Mouse (Mus musculus) mouse trophoblast stem cell (cell line): ENCODE measurements around the gene Gss.
"Not testable (repeated sequence)": the region's sequence is repeated elsewhere in the genome, so short reads cannot be mapped to it uniquely, and the experiment has no call there.

Source experiments
- in situ Hi-C, 2 experiments: fragments of 300-500 bp; cut with MseI, MboI; formaldehyde crosslinking; loops; 2 replicates in 1 of 2; 3 replicates in 1 of 2; pipeline ENCODE4 v1.15.1; 2025

The Gss gene

DNA sequence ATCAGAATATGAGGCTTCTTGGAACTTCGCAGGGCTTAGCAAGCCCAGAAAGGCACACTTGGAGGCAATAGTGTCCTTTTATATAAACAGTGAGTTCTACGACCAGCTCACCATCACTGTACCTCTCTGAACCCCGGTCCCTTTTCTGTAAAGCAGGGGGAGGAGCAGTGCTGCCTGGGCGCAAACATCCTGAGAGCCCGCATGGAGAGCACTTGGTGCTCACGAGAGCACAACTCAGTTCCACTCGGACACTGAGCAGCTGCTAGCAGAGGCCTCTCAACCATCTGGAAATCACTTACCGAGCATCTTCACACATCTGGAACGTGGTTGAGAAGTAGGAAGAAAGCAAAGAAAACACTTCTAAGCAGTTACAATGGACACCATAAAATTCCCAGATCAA, 16.0 kb downstream of the Gss start:
- in situ Hi-C loops: loop anchor here in 1 of 2 experiments (5.0 kb wide), 1 partner anchor 59 kb away; the partner anchor contains the start of genes Acss2 and Ggt7

DNA sequence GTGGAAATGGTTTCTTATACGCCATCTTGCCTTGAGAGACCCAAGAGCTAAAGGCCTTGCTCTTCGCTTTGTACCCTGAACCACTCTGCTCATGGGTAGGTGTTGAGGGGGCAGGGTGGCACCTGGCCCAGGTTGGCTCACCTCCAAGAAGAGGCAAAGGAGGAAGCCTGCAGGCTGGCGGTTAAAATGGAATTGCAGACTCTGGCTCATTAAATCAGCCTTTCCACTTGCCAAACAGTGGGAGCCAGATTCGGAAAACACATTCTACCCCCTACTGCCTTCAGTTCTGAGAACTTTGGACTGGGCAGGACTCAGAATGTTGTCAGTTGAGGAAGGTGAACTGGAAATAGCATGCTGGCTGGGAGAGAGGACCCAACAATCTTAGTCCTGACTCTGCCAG, 17.9 kb downstream of the Gss start:
- in situ Hi-C loops: loop anchor here in 1 of 2 experiments (5.0 kb wide), 1 partner anchor 57 kb away; the partner anchor contains the start of genes Acss2 and Ggt7

- in situ Hi-C loops: no loop called here
Observed at GRCm38 (mm10) chr2:155573996-155574395, 18.6 kb downstream of the Gss start.

- in situ Hi-C loops: no loop called here
Observed at GRCm38 (mm10) chr2:155573001-155573400, 19.6 kb downstream of the Gss start.

DNA sequence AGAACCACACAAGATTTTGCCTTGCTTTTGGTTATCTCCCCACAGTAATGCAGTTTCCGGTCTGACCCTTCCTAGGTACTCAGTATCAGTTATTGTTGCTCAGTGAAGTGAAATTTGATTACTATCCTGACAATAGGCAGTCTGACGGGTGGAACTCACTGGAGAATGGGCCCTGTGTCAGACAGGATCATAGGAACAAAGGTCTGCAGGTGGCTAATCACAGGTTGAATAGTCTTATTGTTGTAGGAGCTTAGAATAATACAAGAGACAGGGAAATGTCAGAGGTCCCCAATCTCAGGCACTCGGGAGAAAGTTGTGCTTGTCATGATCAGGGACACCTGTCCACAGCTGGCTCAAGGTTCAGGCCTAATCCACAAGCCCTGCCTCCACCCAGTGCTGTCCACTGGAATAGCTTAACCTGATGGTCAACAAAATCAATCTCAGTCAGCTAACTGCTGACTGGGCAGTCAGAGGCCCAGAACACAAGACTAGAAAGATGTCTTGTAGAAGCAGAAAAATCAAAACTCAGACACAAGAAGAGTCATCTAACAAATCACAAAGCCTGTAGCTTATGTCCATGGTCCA, 23.3 kb downstream of the Gss start:
- in situ Hi-C loops: no loop called here

DNA sequence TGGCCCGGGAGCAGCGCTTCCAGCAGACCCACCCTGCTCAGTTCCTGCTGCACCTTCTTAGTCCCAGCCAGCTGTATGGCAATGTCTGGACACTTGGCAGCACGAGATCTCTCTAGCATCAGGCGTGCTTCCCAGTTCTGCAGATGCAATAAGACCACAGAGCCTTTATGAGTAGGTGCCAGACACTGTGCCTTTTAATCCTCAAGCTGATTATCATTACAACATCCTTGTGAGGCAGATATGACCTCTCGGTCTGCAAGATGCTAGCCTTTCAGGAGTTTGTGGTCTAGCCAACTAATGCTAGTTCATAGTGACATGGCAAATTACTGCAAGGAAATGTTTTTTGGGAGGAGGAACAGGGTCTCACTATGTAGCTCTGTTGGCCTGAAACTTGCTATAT, 24.9 kb downstream of the Gss start:
- in situ Hi-C loops: no loop called here

- in situ Hi-C loops: no loop called here
Observed at GRCm38 (mm10) chr2:155562934-155563333, 29.7 kb downstream of the Gss start.

DNA sequence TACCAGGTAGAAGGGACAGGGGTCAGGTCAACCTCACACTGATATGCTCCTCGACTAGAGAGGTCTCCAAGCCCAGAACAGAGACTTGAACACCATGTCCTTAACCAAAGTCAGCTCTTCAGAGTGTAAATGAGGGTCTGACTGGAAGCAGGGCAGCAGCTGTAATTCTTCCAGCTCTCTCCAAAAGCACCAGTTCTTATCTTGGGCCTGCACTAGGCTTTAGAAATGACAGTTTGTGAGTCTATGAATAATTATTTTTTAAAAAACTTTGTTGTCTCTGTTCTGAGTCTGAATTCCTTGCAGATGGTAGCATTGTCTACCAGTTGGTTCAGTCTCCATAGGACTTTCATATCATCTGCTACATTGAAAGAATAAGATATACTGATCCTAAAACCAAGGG, 30.4 kb downstream of the Gss start:
- in situ Hi-C loops: no loop called here

- in situ Hi-C loops: no loop called here
Observed at GRCm38 (mm10) chr2:155554426-155554985, 38.1 kb downstream of the Gss start.

DNA sequence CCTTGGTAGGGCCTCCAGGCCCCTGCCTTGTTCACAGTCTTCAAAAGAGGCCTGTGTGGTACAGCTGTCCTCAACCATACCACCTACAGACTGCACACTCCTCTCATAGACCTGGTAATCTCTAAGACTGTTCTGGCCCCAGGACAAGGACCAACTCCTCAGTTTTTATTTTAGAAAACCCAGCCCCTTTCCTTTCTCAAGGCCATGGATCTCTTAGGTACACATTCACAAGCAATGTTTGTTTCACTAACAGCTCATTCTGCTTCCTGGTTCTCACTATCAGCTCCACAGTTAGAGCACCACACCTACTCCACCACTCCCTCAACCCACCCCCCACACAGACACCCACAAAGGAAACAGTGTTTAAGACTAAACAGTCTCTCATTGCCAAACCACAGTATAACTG, 39.7 kb downstream of the Gss start:
- in situ Hi-C loops: no loop called here

DNA sequence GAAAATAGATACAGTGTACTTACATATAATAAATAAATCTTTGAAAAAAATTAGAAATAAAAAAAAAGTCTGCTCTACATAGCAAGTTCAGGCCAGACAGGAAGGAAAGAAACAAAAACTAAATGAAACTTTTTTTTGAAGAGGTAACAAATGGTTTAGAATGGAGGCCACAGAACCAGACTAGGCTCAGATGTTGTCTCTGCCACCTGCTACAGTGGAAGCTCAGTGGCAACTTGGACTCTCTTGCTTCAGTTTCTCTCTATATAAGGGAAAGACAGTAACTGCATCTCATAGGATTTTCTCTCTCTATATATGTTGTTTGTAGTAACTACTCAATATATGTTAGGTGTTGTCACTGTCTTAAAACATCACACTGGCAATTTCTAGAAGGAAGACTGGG, 40.3 kb downstream of the Gss start:
- in situ Hi-C loops: no loop called here

- in situ Hi-C loops: no loop called here
Observed at GRCm38 (mm10) chr2:155546955-155547354, 45.7 kb downstream of the Gss start.

DNA sequence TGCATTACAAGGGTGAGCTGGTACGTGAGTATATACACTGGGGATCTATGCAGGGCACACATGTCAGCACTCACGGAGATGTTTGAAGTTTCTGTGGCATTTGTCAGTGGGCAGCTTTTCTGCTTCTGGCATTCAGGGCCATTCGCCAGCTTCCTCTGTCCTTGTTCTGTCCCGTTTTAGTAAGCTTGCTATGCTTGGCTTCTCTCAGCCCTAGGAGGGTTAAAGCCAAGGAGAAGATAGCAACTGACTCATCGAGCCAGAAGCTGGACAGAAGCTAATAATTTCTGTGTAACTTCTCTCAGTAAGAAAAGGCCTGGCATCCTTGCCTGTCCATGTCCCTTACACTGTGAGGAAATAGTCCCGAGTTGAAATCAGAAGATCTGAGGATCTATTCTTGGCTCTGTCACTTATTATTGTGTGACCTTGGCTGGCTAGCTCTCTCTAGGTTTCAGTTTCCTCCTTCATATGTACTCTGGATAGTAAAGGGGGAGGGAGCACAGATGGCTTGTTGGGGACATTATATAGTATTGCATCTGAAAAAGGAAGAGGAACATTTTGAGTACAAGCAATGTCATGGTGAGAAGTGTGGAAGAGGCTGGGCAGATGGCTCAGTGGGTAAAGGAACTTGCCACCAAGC, 51.7 kb downstream of the Gss start:
- in situ Hi-C loops: no loop called here

DNA sequence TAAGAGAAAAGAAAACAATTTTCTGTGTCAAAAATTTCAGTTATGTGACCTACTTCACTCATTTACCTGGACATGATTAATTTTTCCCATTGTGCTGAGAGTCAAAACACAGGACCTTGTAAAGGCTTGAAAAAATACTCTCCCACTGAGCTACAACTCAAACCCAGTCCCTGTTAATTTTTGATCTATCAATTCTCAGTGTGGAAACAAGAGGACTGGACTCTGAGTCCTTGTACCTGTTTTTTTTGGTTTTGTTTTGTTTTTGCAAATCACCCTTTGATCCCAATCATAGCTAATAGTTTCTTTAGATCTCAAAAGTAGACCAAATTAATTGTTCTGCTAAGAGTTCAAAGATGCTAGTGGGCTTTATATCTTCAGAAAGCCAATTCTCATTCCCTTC, 52.9 kb downstream of the Gss start:
- in situ Hi-C loops: no loop called here

DNA sequence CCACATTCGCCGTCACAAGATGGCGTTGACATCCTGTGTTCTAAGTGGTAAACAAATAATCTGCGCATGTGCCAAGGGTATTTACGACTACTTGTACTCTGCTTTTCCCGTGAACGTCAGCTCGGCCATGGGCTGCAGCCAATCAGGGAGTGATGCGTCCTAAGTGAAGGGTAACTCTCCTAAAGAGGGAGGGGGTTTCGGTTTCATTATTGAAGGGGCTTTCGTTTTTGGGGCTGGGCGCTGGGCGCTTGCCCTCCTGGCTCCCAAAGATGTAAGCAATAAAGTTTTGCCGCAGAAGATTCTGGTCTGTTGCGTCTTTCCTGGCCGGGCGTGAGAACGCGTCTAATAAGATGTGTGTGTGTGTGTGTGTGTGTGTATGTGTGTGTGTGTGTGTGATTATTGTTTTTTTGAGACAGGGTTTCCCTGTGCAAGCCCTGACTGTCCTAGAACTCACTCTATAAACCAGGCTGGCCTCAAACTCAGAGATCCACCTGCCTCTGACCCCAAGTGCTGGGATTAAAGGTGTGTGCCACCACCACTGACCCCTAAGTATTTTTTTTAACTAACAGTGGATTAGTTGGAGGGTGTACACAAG, 54.0 kb downstream of the Gss start:
- in situ Hi-C loops: not testable (repeated sequence)

DNA sequence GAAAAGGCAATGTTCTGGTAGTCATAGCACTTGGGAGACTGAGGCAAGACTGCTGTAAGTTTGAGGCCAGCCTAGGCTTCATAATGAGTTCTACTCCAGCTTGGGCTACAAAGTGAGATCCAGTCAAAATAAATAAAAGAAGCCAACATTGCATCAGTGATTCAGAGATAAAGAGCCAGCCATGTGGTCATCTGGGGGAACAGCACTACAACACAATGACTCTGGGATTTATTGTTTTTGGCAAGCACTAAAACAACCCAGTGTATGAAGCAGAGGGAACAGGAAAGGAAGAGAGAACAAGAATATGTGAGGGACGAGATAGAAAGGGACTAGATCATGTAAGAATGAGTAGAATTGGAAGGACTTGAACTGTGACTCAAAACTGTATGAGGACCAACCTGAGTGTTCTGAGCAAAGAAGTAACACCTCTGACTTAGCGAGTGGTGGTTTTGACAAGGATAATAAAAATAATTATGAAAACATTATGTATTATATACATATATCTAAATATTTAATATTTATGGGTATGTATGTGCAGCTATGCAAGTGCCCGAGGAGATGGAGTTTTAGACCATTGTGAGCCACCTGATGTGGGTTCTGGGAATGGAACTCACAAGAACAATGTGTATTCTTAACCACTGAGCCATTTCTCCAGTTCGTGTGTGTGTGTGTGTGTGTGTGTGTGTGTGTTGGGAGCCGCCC, 54.7 kb downstream of the Gss start:
- in situ Hi-C loops: no loop called here

DNA sequence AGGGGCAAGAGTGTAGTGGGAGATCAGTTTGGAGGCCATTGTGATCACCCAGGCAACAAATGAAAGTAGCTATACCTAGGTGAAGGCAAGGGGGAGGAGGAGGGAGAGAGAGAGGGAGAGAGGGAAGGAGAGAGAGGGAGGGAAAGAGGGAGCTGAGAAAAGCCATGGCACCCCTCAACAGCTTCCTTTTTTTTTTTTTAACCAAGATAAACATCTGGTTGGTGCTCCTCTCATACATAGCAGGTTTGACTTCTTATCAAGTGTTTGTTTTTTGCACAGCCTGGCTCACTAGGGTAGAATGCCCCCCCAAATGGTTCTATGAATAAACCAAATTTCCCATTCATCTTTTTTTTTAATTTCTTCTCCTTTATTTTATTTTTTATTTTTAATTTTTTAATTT, 56.3 kb downstream of the Gss start:
- in situ Hi-C loops: no loop called here

- in situ Hi-C loops: loop anchor here in 1 of 2 experiments (10.0 kb wide), 1 partner anchor 57 kb away; no protein-coding TSS in a partner anchor
Observed at GRCm38 (mm10) chr2:155527367-155527766, 65.2 kb downstream of the Gss start.

DNA sequence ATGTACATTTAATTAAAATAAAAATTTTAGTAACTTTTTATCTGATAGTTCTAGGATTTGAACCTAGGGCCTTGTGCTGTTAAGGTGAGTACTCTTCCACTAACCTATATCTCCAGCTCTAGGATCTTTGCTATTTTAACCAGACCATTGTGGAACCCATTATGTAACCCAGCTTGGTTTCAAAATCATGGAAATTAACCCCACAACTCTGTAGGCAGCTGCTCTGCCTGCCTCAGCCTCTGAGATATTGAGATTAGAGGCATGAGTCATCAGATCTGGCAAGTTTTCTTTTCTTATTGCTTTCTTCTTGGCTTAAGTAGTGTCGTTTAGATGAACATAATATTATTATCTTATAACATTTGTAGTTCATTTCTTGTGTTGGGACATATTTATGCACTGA, 68.2 kb downstream of the Gss start:
- in situ Hi-C loops: loop anchor here in 1 of 2 experiments (10.0 kb wide), 1 partner anchor 60 kb away; no protein-coding TSS in a partner anchor

DNA sequence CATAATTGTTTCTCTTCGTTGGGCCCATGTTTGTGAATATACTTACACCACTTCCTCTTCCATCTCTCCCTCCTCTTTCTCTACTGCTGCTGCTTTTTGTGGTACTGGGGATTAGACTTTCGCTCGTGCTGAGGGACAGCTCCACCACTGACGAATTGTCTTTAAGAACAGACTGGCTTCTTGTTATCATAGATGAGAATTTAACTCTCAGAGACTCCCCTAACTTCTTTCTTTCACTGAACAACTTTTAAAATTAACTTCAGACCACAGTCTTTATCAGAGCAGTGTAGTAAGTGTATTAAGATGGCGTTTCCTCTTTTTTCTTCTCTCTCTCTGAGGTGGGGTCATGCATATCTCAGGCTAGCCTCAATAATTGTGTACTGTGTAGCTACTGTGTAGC, 68.9 kb downstream of the Gss start:
- in situ Hi-C loops: loop anchor here in 1 of 2 experiments (10.0 kb wide), 1 partner anchor 61 kb away; no protein-coding TSS in a partner anchor

DNA sequence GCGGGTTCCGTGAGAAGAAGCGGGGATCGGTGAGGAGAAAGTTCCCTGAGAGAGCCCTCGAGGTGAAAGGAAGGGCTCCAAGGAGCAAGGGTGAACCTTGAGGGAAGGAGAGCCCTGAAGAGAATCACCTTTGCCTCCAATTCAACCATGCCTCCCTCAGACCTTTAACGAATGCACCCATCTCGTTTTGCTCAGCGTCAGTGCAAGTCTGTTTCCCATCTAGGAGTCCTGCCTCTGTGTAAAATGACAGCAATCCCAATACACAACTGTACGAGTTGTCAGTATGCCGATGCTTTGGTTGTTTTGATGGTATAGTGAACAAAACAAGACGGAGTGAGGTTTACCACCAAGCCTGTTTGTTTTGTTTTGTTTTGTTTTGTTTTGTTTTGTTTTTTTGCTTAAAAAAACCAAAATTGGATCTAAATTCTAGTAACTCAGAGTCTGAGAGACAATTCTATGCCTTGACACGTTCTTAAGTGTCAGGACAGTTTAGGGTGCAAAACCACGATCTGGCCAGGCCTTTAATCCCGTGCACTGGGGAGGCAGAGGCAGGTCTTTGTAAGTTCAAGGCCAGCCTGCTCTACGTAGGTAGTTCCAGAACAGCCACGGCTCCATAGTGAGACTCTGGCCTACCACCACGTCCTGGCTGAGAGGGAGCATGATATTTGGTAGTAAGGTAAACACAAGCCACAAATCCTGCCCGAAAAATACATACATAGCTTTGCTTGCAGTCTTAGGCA, 73.9 kb downstream of the Gss start:
- in situ Hi-C loops: loop anchor here in 1 of 2 experiments (5.0 kb wide), 2 partner anchors 59 to 104 kb away; no protein-coding TSS in a partner anchor
